Mouse (Mus musculus): ENCODE data around the gene Mrpl27.

- TF ChIP-seq POLR2A (IDR thresholded peaks at IDR 0.05; ENCODE audit: low read depth, low read length) (no peak), CTCF (conservative IDR thresholded peaks at IDR 0.05; ENCODE audit: insufficient read depth, insufficient read length, low read depth, low read length) (no peak)
These were observed 35.9 kb upstream of the Mrpl27 start for GRCm38 (mm10) chr11:94617646-94618045.
